Mouse (Mus musculus): Measurements from ENCODE around the gene Kcnip1. TPM values are rescaled to one million over a fixed set of nuclear protein-coding genes. Genes with fewer than 3 reads are reported as not detected.

Gene Kcnip1
- polyA plus RNA-seq, 1 experiment from 2014 or later = 7.8 TPM

DNA sequence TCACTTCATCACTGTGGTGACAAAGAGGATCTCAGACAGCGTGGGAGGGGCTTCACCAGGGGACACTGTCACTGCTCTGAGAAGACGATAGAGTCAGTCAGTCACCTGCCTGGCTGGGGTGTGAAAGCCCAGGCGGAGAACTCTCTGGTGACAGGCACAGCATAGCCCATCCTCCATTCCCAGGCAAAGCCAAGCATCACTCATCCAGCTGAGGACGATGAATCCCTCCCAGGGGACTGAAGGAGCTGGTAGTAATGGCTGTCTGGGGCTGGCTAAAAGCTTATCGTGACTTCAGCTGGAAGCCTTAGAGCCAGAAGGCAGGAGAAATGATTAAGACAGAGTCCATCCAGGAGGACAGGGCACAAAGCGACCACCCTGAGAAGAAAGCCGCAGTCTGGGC lies 182.8 kb downstream of the Kcnip1 start:
- no peak overlapping the region for H3K4me2 ChIP-seq (ENCODE audit: low read depth, low read length, severe bottlenecking)
- no peak overlapping the region for H3K4me3 ChIP-seq (ENCODE audit: low read depth, low read length)
- H3K4me1 ChIP-seq (replicated peaks; ENCODE audit: control insufficient read depth, insufficient read depth, low read length) = no peaks in the 10 kb centered on the region
- no peak overlapping the region for H3K9ac ChIP-seq (ENCODE audit: low read length)
- no peaks in the 10 kb centered on the region for H3K9me3 ChIP-seq (ENCODE audit: control insufficient read depth, low read length)
- no peaks in the 10 kb centered on the region for H3K36me3 ChIP-seq (ENCODE audit: control insufficient read depth, insufficient read depth, low read length)
- no peaks in the 10 kb centered on the region for H3K27me3 ChIP-seq (ENCODE audit: control insufficient read depth, insufficient read depth, low read length)
- DNase-seq (ENCODE audit: low spot score) (no peak), ATAC-seq (replicated peaks; ENCODE audit: low FRiP score) (no peak)
- H3K27ac ChIP-seq (ENCODE audit: low read depth, low read length) = no peak overlapping the region
- WGBS = 79% methylated on average over 7 of the region's 7 CpGs

GRCm38 (mm10) chr11:33803093-33803492 lies 189.9 kb downstream of the Kcnip1 start:
- 58% methylated on average over 2 of the region's 2 CpGs for WGBS
- Histone ChIP-seq H3K36me3 (ENCODE audit: control insufficient read depth, insufficient read depth, low read length) (no peaks in the 10 kb centered on the region), H3K4me3 (ENCODE audit: low read depth, low read length) (no peak overlapping the region), H3K9me3 (ENCODE audit: control insufficient read depth, low read length) (no peaks in the 10 kb centered on the region), H3K9ac (ENCODE audit: low read length) (no peak overlapping the region), H3K27ac (ENCODE audit: low read depth, low read length) (no peak overlapping the region), H3K4me2 (ENCODE audit: low read depth, low read length, severe bottlenecking) (no peak overlapping the region), H3K27me3 (ENCODE audit: control insufficient read depth, insufficient read depth, low read length) (no peaks in the 10 kb centered on the region), H3K4me1 (replicated peaks; ENCODE audit: control insufficient read depth, insufficient read depth, low read length) (no peaks in the 10 kb centered on the region)
- ATAC-seq (replicated peaks; ENCODE audit: low FRiP score) (no peak), DNase-seq (ENCODE audit: low spot score) (no peak)

GRCm38 (mm10) chr11:33800436-33801088 lies 192.4 kb downstream of the Kcnip1 start:
- Histone ChIP-seq H3K4me1 (replicated peaks; ENCODE audit: control insufficient read depth, insufficient read depth, low read length) (no peaks in the 10 kb centered on the region), H3K36me3 (ENCODE audit: control insufficient read depth, insufficient read depth, low read length) (no peaks in the 10 kb centered on the region), H3K4me3 (ENCODE audit: low read depth, low read length) (no peak overlapping the region), H3K9me3 (ENCODE audit: control insufficient read depth, low read length) (no peaks in the 10 kb centered on the region), H3K4me2 (ENCODE audit: low read depth, low read length, severe bottlenecking) (no peak overlapping the region), H3K27ac (ENCODE audit: low read depth, low read length) (no peak overlapping the region), H3K9ac (ENCODE audit: low read length) (no peak overlapping the region), H3K27me3 (ENCODE audit: control insufficient read depth, insufficient read depth, low read length) (no peaks in the 10 kb centered on the region)
- DNase-seq (ENCODE audit: low spot score) (no peak), ATAC-seq (replicated peaks; ENCODE audit: low FRiP score) (no peak)
- WGBS = 69% methylated on average over 10 of the region's 10 CpGs

DNA sequence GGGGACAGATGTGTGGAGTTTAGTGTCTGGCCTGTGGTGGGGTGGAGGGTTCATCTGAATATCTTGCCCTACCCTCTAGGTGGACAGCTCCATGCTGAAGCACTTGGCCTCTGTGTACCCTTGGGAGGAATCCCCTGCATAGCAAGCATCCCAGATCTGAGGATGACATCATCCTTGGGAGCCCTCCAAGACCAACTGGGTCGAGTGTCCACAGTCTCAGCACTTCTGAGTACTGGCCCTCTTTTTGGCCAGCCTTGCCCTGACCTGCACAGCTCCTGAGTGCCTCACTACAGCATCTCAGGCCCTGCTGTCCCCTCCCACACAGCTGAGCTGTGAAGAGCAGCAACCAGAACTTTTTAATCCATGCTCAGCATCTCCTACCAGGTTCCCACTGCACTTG lies 193.0 kb downstream of the Kcnip1 start:
- no peak overlapping the region for H3K4me3 ChIP-seq (ENCODE audit: low read depth, low read length)
- no peak overlapping the region for H3K27ac ChIP-seq (ENCODE audit: low read depth, low read length)
- no peaks in the 10 kb centered on the region for H3K36me3 ChIP-seq (ENCODE audit: control insufficient read depth, insufficient read depth, low read length)
- no peak for DNase-seq (ENCODE audit: low spot score)
- H3K4me1 ChIP-seq (replicated peaks; ENCODE audit: control insufficient read depth, insufficient read depth, low read length) = no peaks in the 10 kb centered on the region
- H3K4me2 ChIP-seq (ENCODE audit: low read depth, low read length, severe bottlenecking) = no peak overlapping the region
- H3K9me3 ChIP-seq (ENCODE audit: control insufficient read depth, low read length) = no peaks in the 10 kb centered on the region
- no peaks in the 10 kb centered on the region for H3K27me3 ChIP-seq (ENCODE audit: control insufficient read depth, insufficient read depth, low read length)
- WGBS = 60% methylated on average over 1 of the region's 1 CpGs
- no peak for ATAC-seq (replicated peaks; ENCODE audit: low FRiP score)
- H3K9ac ChIP-seq (ENCODE audit: low read length) = no peak overlapping the region

- Histone ChIP-seq H3K36me3 (ENCODE audit: control insufficient read depth, insufficient read depth, low read length) (no peaks in the 10 kb centered on the region), H3K4me2 (ENCODE audit: low read depth, low read length, severe bottlenecking) (no peak overlapping the region), H3K9ac (ENCODE audit: low read length) (no peak overlapping the region), H3K9me3 (ENCODE audit: control insufficient read depth, low read length) (no peaks in the 10 kb centered on the region), H3K4me1 (replicated peaks; ENCODE audit: control insufficient read depth, insufficient read depth, low read length) (no peaks in the 10 kb centered on the region), H3K27ac (ENCODE audit: low read depth, low read length) (no peak overlapping the region), H3K27me3 (ENCODE audit: control insufficient read depth, insufficient read depth, low read length) (no peaks in the 10 kb centered on the region), H3K4me3 (ENCODE audit: low read depth, low read length) (no peak overlapping the region)
- ATAC-seq (replicated peaks; ENCODE audit: low FRiP score) = no peak
- no peak for DNase-seq (ENCODE audit: low spot score)
- WGBS = 57% methylated on average over 12 of the region's 12 CpGs
Measured at GRCm38 (mm10) chr11:33798094-33798648, 194.8 kb downstream of the Kcnip1 start.

DNA sequence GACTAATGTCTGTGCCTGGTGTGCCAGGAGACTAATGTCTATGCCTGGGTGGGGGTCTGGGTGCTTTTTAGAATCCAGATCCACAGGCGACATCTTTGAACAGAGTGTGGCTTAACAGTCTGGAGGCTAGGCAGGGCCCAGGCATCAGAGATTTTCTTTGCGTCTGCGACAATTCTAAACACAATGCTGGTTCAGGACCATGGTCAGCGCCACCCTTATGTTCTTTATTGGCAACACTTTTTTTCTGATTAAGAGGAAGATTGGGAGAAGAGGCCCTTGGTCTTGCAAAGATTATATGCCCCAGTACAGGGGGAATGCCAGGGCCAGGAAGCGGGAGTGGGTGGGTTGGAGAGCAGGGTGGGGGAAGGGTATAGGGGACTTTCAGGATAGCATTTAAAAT lies 205.6 kb downstream of the Kcnip1 start:
- H3K9ac ChIP-seq (ENCODE audit: low read length) = no peak overlapping the region
- H3K9me3 ChIP-seq (ENCODE audit: control insufficient read depth, low read length) = no peaks in the 10 kb centered on the region; the same call in 1 of the 2 replicates
- H3K36me3 ChIP-seq (ENCODE audit: control insufficient read depth, insufficient read depth, low read length) = no peaks in the 10 kb centered on the region
- no peak for ATAC-seq (replicated peaks; ENCODE audit: low FRiP score)
- H3K4me1 ChIP-seq (replicated peaks; ENCODE audit: control insufficient read depth, insufficient read depth, low read length) = peaks cover 12% of the 10 kb centered on the region
- no peak overlapping the region for H3K4me2 ChIP-seq (ENCODE audit: low read depth, low read length, severe bottlenecking)
- no peak overlapping the region for H3K27ac ChIP-seq (ENCODE audit: low read depth, low read length)
- WGBS = 35% methylated on average over 5 of the region's 5 CpGs
- H3K4me3 ChIP-seq (ENCODE audit: low read depth, low read length) = no peak overlapping the region
- no peaks in the 10 kb centered on the region for H3K27me3 ChIP-seq (ENCODE audit: control insufficient read depth, insufficient read depth, low read length)
- peak; percentile 80 for DNase-seq (ENCODE audit: low spot score)

- WGBS = 32% methylated on average over 4 of the region's 4 CpGs
- H3K4me3 ChIP-seq (ENCODE audit: low read depth, low read length) = no peak overlapping the region
- no peaks in the 10 kb centered on the region; the same call in 1 of the 2 replicates for H3K9me3 ChIP-seq (ENCODE audit: control insufficient read depth, low read length)
- peak; percentile 51 for DNase-seq (ENCODE audit: low spot score)
- no peaks in the 10 kb centered on the region for H3K36me3 ChIP-seq (ENCODE audit: control insufficient read depth, insufficient read depth, low read length)
- H3K27ac ChIP-seq (ENCODE audit: low read depth, low read length) = no peak overlapping the region
- H3K4me2 ChIP-seq (ENCODE audit: low read depth, low read length, severe bottlenecking) = no peak overlapping the region
- ATAC-seq (replicated peaks; ENCODE audit: low FRiP score) = peak; percentile 78
- no peak overlapping the region for H3K9ac ChIP-seq (ENCODE audit: low read length)
- no peaks in the 10 kb centered on the region for H3K27me3 ChIP-seq (ENCODE audit: control insufficient read depth, insufficient read depth, low read length)
- peaks cover 12% of the 10 kb centered on the region for H3K4me1 ChIP-seq (replicated peaks; ENCODE audit: control insufficient read depth, insufficient read depth, low read length)
Measured at GRCm38 (mm10) chr11:33786572-33786971, 206.4 kb downstream of the Kcnip1 start.

GRCm38 (mm10) chr11:33781561-33781971 lies 211.4 kb downstream of the Kcnip1 start:
- 59% methylated on average over 10 of the region's 10 CpGs for WGBS
- Histone ChIP-seq H3K4me1 (replicated peaks; ENCODE audit: control insufficient read depth, insufficient read depth, low read length) (peaks cover 10% of the 10 kb centered on the region), H3K27me3 (ENCODE audit: control insufficient read depth, insufficient read depth, low read length) (no peaks in the 10 kb centered on the region), H3K9ac (ENCODE audit: low read length) (no peak overlapping the region), H3K4me2 (ENCODE audit: low read depth, low read length, severe bottlenecking) (no peak overlapping the region), H3K36me3 (ENCODE audit: control insufficient read depth, insufficient read depth, low read length) (no peaks in the 10 kb centered on the region), H3K27ac (ENCODE audit: low read depth, low read length) (no peak overlapping the region), H3K4me3 (ENCODE audit: low read depth, low read length) (no peak overlapping the region), H3K9me3 (ENCODE audit: control insufficient read depth, low read length) (no peaks in the 10 kb centered on the region)
- no peak for ATAC-seq (replicated peaks; ENCODE audit: low FRiP score)
- no peak for DNase-seq (ENCODE audit: low spot score)

GRCm38 (mm10) chr11:33780263-33780662 lies 212.7 kb downstream of the Kcnip1 start:
- Histone ChIP-seq H3K9me3 (ENCODE audit: control insufficient read depth, low read length) (no peaks in the 10 kb centered on the region), H3K36me3 (ENCODE audit: control insufficient read depth, insufficient read depth, low read length) (no peaks in the 10 kb centered on the region), H3K4me3 (ENCODE audit: low read depth, low read length) (no peak overlapping the region), H3K4me1 (replicated peaks; ENCODE audit: control insufficient read depth, insufficient read depth, low read length) (peaks cover 4% of the 10 kb centered on the region), H3K27ac (ENCODE audit: low read depth, low read length) (no peak overlapping the region), H3K27me3 (ENCODE audit: control insufficient read depth, insufficient read depth, low read length) (no peaks in the 10 kb centered on the region), H3K4me2 (ENCODE audit: low read depth, low read length, severe bottlenecking) (no peak overlapping the region), H3K9ac (ENCODE audit: low read length) (no peak overlapping the region)
- ATAC-seq (replicated peaks; ENCODE audit: low FRiP score) (no peak), DNase-seq (ENCODE audit: low spot score) (no peak)
- WGBS = 78% methylated on average over 4 of the region's 4 CpGs
